Mouse (Mus musculus) brain, embryonic 14.5 days (tissue): ENCODE data around the gene Dcst2. TPM values are rescaled to one million over a fixed set of nuclear protein-coding genes. Genes with fewer than 3 reads are reported as not detected.
A peak's percentile ranks its signal among the peaks of the same experiment; 100 is the strongest.

ENCODE experiments used
- DNase-seq: peaks from one replicate; pipeline ENCODE4 v3.0.0-alpha.2; 2011; ENCODE audit warnings: low read depth
- CTCF ChIP-seq: fragments of 200-500 bp; IDR thresholded peaks from 2 replicates; pipeline ENCODE4 v1.5.1; 2012; ENCODE audit warnings: inconsistent platforms, mild to moderate bottlenecking, moderate library complexity, borderline replicate concordance; ENCODE audit not compliant: insufficient read depth, insufficient read length; ENCODE audit errors: extremely low read depth
- POLR2A ChIP-seq: fragments of 200-500 bp; IDR thresholded peaks from 2 replicates; pipeline ENCODE4 v1.6.1; 2012; ENCODE audit warnings: mild to moderate bottlenecking, inconsistent platforms, borderline replicate concordance; ENCODE audit not compliant: poor library complexity, insufficient read depth, insufficient read length, severe bottlenecking; ENCODE audit errors: extremely low read depth
- polyA plus RNA-seq: library from polyadenylated mRNA; depleted of rRNA; stranded (reverse); fragments of >200 nt; gene quantifications from 2 replicates; pipeline ENCODE4 v1.2.3, GENCODE M21; 2012

Dcst2 gene
- polyA plus RNA-seq, 1 experiment, result 0.38 TPM

- no peak for DNase-seq
- TF ChIP-seq POLR2A (no peak), CTCF (no peak)
These were observed 29.2 kb downstream of the Dcst2 start for GRCm38 (mm10) chr3:89390699-89391662.

DNA sequence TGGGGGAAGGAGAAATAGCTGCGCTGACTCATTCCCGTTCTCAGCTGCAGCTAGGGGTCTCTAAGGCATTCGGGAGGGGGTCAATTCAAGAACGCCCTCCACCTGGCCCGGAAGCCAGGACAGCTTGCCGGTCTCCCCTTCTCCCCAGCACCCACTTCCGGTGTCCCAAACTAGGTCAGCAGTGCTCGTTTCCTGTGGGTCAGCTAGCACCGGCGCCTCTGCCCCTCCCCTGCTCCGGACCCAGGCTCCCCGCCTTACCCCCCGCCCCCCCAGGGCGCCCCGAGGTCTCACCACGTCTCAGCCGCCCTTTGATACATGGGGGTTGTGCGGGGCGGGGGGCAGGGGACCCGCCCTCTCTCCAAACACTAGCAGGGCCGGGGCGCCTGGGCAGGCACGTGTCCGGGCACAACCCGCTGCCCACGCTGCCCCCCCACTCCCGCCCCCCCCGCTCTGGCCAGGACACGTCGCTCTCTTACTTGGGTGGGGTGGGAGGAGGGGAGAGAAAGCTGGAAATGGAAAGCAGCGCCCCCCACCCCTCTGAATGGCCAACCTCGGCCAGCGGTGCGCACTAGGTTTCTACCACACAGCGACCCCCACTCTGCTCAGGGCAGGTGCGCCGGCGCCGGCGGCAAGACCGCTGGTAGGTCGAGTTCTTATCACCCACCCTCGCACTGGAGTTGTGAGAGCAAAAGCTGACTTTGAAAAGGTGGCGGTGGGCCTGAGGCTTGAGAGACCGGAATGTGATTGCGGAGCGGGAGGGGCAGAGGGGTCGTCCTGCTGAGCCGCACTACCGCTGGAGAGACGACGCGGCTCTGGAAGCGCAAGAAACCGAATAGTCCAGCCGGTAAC, 30.1 kb downstream of the Dcst2 start:
- DNase-seq, result peak; percentile 40
- TF ChIP-seq POLR2A (no peak), CTCF (no peak)

GRCm38 (mm10) chr3:89392871-89393311, 31.1 kb downstream of the Dcst2 start:
- peak; percentile 11 for DNase-seq
- no peak for TF ChIP-seq CTCF
- TF ChIP-seq POLR2A, result no peak

DNA sequence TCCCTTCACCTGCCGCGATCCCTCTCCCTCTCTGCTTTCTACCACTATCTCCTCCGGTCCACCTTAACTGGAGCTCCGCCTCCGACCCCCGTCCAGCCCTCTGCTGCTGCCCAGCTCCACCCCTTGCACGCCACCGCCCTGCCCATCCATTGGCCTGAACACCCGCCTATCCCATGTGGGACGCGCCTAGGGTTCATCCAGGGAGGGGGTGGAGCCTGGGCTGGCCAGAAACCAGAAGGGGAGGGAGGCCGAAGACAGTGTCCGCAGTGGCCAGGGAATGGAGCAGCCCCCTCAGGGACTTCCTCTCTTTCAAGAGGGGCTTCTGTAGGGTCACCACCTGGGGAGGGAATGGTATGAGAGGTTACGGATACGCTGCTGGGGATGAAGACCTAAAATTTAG, 31.8 kb downstream of the Dcst2 start:
- DNase-seq, result peak; percentile 98
- TF ChIP-seq POLR2A (peak; percentile 43; the same call in 1 of the 2 replicates), CTCF (no peak)

DNA sequence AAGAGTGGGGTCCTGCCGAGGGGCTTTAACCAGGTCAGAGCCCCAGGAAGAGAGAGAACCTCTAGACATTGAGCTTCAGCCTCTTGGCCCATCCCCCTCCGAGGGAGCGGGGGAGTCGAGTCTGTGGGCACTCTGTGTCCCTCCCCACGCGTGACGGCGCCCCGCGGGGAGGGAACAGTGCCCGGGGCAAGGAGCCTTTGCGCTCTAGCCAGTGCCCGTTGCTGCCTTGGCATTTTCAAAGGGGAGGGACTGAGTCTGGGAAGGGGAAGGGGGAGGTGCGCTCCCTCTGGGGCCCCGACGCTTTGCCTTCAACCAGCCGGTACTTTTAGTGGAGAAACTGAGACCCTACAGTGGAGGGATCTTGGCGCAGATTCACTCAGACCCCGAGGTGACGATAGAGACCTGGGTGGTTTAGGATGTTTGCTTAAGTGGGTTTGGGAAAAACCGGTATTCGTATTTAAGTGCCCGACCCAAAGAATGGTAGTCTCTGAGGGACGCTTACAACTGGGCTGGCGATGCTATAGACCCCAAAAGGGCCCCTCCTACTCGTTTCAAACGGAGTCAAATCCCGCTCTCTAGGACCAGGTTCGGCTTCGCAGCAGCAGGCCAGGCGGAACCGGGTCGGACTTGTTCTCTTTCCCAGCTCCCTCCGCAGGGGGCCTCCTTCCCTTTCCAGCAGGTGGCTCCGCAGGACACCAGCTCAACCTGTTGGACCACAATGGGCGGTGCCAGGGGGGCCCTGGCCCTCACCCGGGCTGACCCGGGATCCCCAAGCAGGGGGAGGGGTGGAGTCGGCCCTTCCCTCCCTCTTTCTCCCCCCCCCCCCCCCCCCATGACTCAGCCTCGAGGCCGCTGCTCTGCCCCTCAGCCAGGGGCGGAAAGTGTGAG, 32.5 kb downstream of the Dcst2 start, which contains the start of gene Zbtb7b:
Gene Zbtb7b, minus strand, starts transcription at position 771 of the 888 bp plus-strand sequence.
- no peak for TF ChIP-seq POLR2A
- no peak for TF ChIP-seq CTCF
- DNase-seq, result peak; percentile 75

GRCm38 (mm10) chr3:89394894-89395256, 33.1 kb downstream of the Dcst2 start:
- DNase-seq, result peak; percentile 92
- TF ChIP-seq POLR2A, result no peak
- no peak for TF ChIP-seq CTCF

- no peak for TF ChIP-seq CTCF
- no peak for DNase-seq
These were observed 33.6 kb downstream of the Dcst2 start for GRCm38 (mm10) chr3:89395419-89395805.

DNA sequence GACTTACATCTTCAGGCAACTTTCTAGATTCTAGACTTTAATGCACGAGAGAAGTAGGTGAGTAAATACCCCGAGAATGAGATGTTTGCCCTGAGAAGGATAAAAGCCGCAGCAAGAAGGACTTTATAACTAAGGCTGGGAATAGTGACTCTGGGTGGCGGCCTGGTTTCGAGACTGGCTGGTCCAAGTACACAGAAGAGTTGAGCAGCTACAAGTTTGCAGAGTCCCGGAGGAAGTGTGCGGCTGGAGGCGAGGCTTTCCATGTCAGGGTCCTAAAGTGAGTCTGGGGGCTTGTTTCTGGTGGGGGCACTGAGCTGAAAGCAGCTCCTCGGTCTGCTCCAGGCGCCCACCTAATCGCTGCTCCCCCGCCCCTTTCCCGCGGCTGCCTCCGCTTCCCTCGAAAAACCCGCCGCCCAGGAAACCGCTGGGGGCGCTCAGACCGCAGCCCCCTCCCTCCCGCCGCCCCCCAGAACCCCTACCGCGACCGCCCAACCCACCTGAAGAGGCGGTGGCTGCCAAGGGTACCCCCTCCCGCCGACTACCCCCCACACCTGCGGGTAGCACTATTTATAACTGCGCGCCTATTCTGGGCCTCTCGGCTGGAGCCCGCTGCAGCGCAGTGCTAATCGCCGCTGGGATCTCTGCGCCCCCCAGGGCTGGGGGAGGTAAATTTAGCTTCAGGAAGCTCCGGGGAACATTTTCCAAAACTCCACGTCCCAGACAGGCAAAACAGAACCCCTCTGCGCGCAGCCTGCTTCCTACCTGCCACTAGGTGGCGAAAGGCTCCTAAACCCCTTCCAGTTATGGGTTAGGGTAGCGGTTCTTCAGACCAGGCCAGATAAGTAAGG, 34.3 kb downstream of the Dcst2 start:
- DNase-seq, result peak; percentile 83
- TF ChIP-seq POLR2A (no peak), CTCF (peak; percentile 93)

DNA sequence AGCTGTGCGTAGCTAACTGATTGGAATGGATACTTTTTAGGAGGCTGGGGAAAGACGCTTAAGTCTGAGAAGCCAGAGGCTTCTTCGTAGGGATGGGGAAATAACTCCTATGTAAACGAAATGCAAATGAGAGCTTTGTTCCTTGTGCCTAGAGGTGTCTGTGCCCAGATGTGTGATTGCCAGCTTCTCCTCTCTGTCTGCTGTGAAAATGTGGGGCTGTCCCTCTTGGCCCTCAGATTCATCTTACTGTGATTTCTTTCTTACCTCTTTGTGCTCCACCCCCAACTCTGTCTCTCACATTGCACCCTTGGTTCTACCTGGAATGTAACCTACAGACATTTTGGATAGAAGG, 34.9 kb downstream of the Dcst2 start:
- no peak for DNase-seq
- no peak for TF ChIP-seq CTCF
- TF ChIP-seq POLR2A, result no peak

GRCm38 (mm10) chr3:89401329-89401728, 39.6 kb downstream of the Dcst2 start:
- DNase-seq, result no peak
- TF ChIP-seq CTCF (no peak), POLR2A (no peak)
